Mouse (Mus musculus): ENCODE measurements at regions not wholly inside any gene's neighbourhood (a gene's known extent, or its start where the extent isn't known, plus 50 kb on each side); places are given as distances from the start of the nearest gene placed in this dataset.

- no peak for DNase-seq (ENCODE audit: low spot score in 2 of 2)
These were observed 63.8 kb upstream of the P3h2 start for GRCm38 (mm10) chr16:26169382-26169781.

DNA sequence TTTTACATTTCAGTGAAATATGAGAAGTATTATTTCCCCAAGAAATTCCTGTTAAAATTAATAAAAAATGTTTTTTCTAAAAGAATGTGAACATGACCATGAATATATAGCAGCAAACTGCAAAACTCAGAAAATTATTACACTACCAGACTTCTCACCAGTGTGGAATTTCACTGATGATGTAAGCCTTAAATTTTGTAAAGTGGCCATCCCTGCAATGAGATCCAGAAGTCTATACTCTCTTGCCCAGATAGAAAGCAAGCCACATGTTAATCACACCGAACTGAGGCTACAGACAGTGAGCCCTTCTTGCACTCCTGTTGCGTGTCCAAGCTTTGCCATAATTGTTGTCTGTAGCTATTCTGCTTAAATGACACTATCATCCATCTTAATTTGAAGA, 62.6 kb upstream of the P3h2 start:
- DNase-seq (ENCODE audit: low spot score in 2 of 2): no peak

DNA sequence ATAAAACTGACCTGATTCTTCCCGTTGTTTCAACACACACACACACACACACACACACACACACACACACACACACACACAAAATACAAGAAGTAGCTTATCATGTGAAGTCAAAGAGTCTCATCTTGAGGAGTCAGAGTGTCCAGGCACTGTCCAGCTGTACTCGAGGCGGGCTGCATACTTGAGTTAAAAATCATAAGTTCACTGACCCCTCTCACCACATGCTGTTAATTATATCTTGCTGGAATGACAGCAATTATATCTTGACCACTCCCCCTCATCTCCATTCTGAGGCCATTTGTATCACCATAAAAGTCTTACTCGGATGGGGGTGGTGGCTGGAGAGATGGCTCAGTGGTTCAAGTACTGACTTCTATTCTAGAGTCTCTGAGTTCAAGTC, 58.5 kb upstream of the P3h2 start:
- no peak for DNase-seq (ENCODE audit: low spot score in 2 of 2)

GRCm38 (mm10) chr16:26163401-26163800, 57.8 kb upstream of the P3h2 start:
- no peak for DNase-seq (ENCODE audit: low spot score in 2 of 2)

DNA sequence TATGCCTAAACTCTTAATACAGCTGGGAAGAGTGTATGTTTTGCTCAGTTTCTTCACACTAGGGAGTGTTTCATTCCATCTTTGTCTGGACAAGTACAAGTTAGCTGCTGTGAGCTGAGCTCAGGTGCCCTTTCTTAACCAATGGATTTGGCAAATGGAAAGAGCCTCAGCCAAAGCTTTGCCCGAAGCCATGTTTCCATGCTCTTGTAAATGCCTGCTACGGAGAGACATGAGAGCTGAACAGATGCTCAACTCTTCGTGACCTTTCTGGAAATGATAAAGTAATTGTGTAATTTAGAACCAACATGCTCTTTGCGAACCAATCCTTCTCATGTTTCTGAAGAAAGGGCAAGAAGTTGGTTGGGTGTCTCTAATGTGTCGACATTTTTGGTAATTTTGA, 52.0 kb upstream of the P3h2 start:
- DNase-seq (ENCODE audit: low spot score in 2 of 2): no peak

All from layer of hippocampus, postnatal 14 days (tissue).